Mouse (Mus musculus): ENCODE measurements at regions not wholly inside any gene's neighbourhood (a gene's known extent, or its start where the extent isn't known, plus 50 kb on each side); places are given as distances from the start of the nearest gene placed in this dataset.

DNA sequence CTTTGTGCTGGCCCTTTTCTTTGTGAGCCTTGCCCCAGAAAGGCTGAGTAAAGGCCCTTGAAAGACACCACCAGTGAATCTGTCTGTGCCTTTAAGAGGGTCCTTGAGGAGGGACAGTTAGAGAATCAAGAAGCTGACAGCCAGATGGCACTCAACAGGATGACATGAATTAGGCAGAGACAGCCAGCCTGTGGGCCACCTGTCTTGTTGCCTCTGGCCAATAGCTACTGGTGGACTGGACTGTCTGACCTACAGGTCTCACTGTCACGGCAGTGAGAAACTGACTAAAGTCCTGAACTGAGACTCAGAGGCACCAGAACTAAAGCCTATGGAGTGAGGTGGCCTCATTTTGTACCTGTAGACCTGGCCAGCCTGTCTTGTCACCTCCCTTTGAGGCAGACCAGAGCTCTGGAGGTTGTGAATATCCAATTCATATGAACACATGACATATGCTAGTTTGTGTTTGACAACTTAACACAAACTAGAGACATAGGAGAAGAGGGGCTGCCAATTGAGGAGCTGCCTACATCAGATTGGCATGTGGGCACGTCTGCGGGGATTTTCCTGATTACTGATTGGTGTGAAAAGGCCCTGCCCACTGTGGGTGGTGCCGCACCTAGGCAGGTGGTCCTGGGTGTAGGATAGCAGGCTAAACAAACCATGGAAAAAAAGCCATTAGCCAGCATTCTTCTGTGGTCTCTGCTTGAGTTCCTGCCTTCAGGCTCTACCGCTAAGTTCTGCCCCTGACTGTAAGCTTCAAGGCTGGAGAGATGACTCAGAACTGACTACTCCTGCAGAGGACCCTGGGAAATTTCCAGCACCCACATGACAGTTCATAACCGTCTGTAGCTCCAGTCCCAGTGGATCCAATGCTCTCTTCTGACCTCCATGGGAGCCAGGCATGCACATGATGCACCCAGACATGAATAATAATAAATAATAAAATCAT lies 100.1 kb upstream of the Bod1 start:
- Histone ChIP-seq H3K4me3 (ENCODE audit: insufficient read depth, low read depth, low read length) (no peak overlapping the region), H3K27ac (ENCODE audit: insufficient read depth, low read depth, low read length) (peak overlapping the region; percentile 47; the same call in 1 of the 2 replicates), H3K4me1 (ENCODE audit: control insufficient read depth, insufficient read depth, low read length) (peaks cover 22% of the 10 kb centered on the region)
- 83% methylated on average over 6 of the region's 6 CpGs for WGBS
- TF ChIP-seq POLR2A (IDR thresholded peaks at IDR 0.05; ENCODE audit: insufficient read depth, low read depth, low read length) = no peak
- TF ChIP-seq CTCF (IDR thresholded peaks at IDR 0.05; ENCODE audit: insufficient read depth, low read depth, low read length) = no peak

GRCm38 (mm10) chr11:31777531-31777930 lies 94.5 kb upstream of the Cpeb4 start:
- Histone ChIP-seq H3K4me3 (ENCODE audit: insufficient read depth, low read depth, low read length) (no peak overlapping the region), H3K4me1 (ENCODE audit: control insufficient read depth, insufficient read depth, low read length) (peaks cover 3% of the 10 kb centered on the region; the same call in 1 of the 2 replicates), H3K27ac (ENCODE audit: insufficient read depth, low read depth, low read length) (no peak overlapping the region)
- 80% methylated on average over 8 of the region's 8 CpGs for WGBS
- TF ChIP-seq CTCF (IDR thresholded peaks at IDR 0.05; ENCODE audit: insufficient read depth, low read depth, low read length) = no peak
- no peak for TF ChIP-seq POLR2A (IDR thresholded peaks at IDR 0.05; ENCODE audit: insufficient read depth, low read depth, low read length)

- Histone ChIP-seq H3K4me3 (ENCODE audit: insufficient read depth, low read depth, low read length) (no peak overlapping the region), H3K4me1 (ENCODE audit: control insufficient read depth, insufficient read depth, low read length) (peaks cover 3% of the 10 kb centered on the region; the same call in 1 of the 2 replicates), H3K27ac (ENCODE audit: insufficient read depth, low read depth, low read length) (no peak overlapping the region)
- no peak for TF ChIP-seq CTCF (IDR thresholded peaks at IDR 0.05; ENCODE audit: insufficient read depth, low read depth, low read length)
- TF ChIP-seq POLR2A (IDR thresholded peaks at IDR 0.05; ENCODE audit: insufficient read depth, low read depth, low read length) = no peak
- WGBS = 84% methylated on average over 4 of the region's 4 CpGs
Observed at GRCm38 (mm10) chr11:31778766-31779165, 93.2 kb upstream of the Cpeb4 start.

DNA sequence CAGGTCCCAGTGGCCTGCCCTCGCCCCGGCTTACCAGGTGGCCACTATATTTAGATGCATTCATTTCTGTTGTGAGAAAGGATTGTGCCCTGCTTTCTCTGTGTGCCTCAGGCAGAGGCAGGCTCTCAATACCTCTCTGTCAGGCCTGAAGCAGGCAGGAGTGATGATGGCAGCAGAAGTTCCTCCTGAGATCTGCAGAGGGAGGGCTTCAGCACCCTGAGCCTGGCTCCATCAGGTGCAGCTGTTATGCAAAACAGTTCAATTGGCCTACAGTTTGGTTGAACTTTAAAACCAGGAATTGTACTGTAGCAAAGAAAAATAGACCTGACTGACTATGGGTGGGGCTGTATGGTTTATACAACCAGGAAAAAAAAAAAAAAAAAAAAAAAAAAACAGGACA lies 92.7 kb upstream of the Cpeb4 start:
- peaks cover 3% of the 10 kb centered on the region; the same call in 1 of the 2 replicates for H3K4me1 ChIP-seq (ENCODE audit: control insufficient read depth, insufficient read depth, low read length)
- H3K4me3 ChIP-seq (ENCODE audit: insufficient read depth, low read depth, low read length) = no peak overlapping the region
- WGBS = 84% methylated on average over 2 of the region's 2 CpGs
- H3K27ac ChIP-seq (ENCODE audit: insufficient read depth, low read depth, low read length) = no peak overlapping the region
- TF ChIP-seq POLR2A (IDR thresholded peaks at IDR 0.05; ENCODE audit: insufficient read depth, low read depth, low read length) = no peak
- no peak for TF ChIP-seq CTCF (IDR thresholded peaks at IDR 0.05; ENCODE audit: insufficient read depth, low read depth, low read length)

DNA sequence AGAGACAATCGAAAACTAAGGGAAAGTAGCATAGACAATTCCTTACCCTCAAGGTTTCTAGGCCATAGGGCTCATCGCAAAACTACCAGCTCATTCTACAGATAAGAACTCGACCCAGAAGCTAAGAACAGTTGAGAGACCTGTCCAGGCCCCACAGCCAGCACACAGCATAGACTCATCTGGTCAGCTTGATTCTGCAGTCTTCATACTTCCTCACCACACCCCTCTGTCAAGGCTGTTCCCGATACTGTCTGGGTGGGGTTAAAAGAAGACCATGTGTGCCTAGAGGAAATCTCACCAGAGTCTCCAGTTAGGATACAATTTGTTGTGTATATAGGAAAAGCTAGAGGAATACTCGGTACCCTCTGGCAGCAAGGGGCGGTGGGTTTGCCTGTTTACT lies 91.0 kb upstream of the Cpeb4 start:
- H3K4me3 ChIP-seq (ENCODE audit: insufficient read depth, low read depth, low read length) = no peak overlapping the region
- WGBS = 88% methylated on average over 6 of the region's 6 CpGs
- TF ChIP-seq CTCF (IDR thresholded peaks at IDR 0.05; ENCODE audit: insufficient read depth, low read depth, low read length) (no peak), POLR2A (IDR thresholded peaks at IDR 0.05; ENCODE audit: insufficient read depth, low read depth, low read length) (no peak)
- peaks cover 3% of the 10 kb centered on the region; the same call in 1 of the 2 replicates for H3K4me1 ChIP-seq (ENCODE audit: control insufficient read depth, insufficient read depth, low read length)
- H3K27ac ChIP-seq (ENCODE audit: insufficient read depth, low read depth, low read length) = no peak overlapping the region

DNA sequence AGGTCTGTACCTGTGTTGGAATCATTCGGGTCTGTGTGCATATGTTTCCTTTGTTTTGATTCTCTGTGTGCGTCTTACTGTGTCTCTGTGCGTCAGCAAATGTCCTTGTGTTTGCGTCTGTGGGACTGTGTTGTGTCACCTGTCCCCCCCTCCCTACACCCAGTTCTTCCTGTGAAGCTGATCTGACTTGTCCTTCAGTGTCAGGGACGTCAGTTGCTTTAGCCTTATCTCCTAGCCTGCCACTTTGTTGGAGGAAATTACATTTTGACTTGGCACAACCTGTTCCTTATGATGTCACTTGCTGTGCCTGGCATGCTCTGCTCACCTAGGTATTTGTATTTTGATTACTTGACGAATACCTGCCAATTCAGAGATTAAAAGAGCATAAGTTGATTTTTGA lies 90.4 kb upstream of the Cpeb4 start:
- Histone ChIP-seq H3K4me3 (ENCODE audit: insufficient read depth, low read depth, low read length) (no peak overlapping the region), H3K27ac (ENCODE audit: insufficient read depth, low read depth, low read length) (no peak overlapping the region), H3K4me1 (ENCODE audit: control insufficient read depth, insufficient read depth, low read length) (peaks cover 3% of the 10 kb centered on the region; the same call in 1 of the 2 replicates)
- 93% methylated on average over 6 of the region's 6 CpGs for WGBS
- TF ChIP-seq POLR2A (IDR thresholded peaks at IDR 0.05; ENCODE audit: insufficient read depth, low read depth, low read length) = no peak
- TF ChIP-seq CTCF (IDR thresholded peaks at IDR 0.05; ENCODE audit: insufficient read depth, low read depth, low read length) = no peak

DNA sequence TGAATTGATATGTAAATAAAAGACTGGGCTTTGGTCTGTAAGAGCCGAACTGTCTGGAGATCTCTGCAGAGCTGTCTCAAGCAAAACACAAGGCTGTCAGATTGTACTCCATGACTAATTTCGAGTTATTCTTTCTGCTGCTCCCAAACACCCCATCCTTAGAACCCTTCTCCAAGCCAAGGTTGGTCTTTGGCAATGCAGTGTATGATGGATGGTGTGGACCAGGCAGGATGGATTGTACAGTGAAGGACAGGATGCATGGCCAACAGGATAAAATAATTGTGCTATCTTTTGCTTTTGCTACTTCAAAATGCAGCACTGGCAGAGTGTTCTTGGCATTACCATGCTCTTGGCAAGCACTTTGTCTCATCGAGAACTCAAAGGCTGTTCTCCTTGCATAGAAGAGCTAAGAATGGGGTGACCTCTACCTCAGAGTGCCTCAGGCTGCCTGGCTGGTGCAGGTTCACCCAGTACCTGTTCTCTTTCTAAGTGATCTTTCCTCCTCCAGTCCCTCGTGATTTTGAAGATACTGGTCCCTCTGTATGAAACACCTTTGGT lies 88.4 kb upstream of the Cpeb4 start:
- no peak for TF ChIP-seq POLR2A (IDR thresholded peaks at IDR 0.05; ENCODE audit: insufficient read depth, low read depth, low read length)
- no peak for TF ChIP-seq CTCF (IDR thresholded peaks at IDR 0.05; ENCODE audit: insufficient read depth, low read depth, low read length)
- Histone ChIP-seq H3K4me3 (ENCODE audit: insufficient read depth, low read depth, low read length) (no peak overlapping the region), H3K4me1 (ENCODE audit: control insufficient read depth, insufficient read depth, low read length) (peaks cover 3% of the 10 kb centered on the region; the same call in 1 of the 2 replicates), H3K27ac (ENCODE audit: insufficient read depth, low read depth, low read length) (no peak overlapping the region)
- whole genome bisulfite sequencing = 77% methylated on average over 4 of the region's 4 CpGs

DNA sequence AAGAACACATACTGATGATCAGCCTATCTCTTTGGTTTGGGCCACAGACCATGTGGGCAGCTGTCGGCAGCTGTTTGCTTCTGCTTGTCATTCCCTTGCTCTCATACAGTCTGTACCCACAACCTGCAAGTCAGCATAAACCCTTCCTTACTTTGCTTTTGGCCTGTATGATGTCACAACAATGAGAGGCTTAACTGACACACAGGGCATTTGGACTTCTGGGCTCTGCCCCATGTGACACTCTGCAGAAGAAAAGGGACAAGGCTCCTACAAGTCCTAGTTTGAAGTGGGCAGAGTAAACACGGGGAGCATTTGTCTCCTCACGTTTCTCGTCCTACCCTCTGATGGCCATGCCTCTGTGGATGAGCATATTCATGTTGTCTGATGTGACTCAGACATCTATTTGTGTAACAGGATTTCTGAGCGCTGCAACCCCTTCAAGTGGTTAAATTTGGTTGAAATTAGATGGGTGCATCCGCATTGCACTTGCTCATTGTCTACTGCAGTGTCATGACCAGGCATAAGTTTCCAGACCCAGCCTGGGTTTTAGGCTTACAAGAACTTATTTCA lies 87.6 kb upstream of the Cpeb4 start:
- TF ChIP-seq POLR2A (IDR thresholded peaks at IDR 0.05; ENCODE audit: insufficient read depth, low read depth, low read length) (no peak), CTCF (IDR thresholded peaks at IDR 0.05; ENCODE audit: insufficient read depth, low read depth, low read length) (no peak)
- Histone ChIP-seq H3K4me1 (ENCODE audit: control insufficient read depth, insufficient read depth, low read length) (peaks cover 3% of the 10 kb centered on the region; the same call in 1 of the 2 replicates), H3K27ac (ENCODE audit: insufficient read depth, low read depth, low read length) (no peak overlapping the region), H3K4me3 (ENCODE audit: insufficient read depth, low read depth, low read length) (no peak overlapping the region)
- 71% methylated on average over 6 of the region's 6 CpGs for WGBS

- Histone ChIP-seq H3K27ac (ENCODE audit: insufficient read depth, low read depth, low read length) (no peak overlapping the region), H3K4me1 (ENCODE audit: control insufficient read depth, insufficient read depth, low read length) (peaks cover 3% of the 10 kb centered on the region; the same call in 1 of the 2 replicates), H3K4me3 (ENCODE audit: insufficient read depth, low read depth, low read length) (no peak overlapping the region)
- TF ChIP-seq CTCF (IDR thresholded peaks at IDR 0.05; ENCODE audit: insufficient read depth, low read depth, low read length) = no peak
- TF ChIP-seq POLR2A (IDR thresholded peaks at IDR 0.05; ENCODE audit: insufficient read depth, low read depth, low read length) = no peak
- WGBS = 80% methylated on average over 7 of the region's 7 CpGs
Observed at GRCm38 (mm10) chr11:31785160-31785559, 86.9 kb upstream of the Cpeb4 start.

Measured in olfactory bulb, adult 2 months (tissue).